Mouse (Mus musculus): ENCODE results near the gene 1700086D15Rik. TPM values are rescaled to one million over a fixed set of nuclear protein-coding genes. Genes with fewer than 3 reads are reported as not detected.

Gene 1700086D15Rik
- not detected for total RNA-seq (2023)

DNA sequence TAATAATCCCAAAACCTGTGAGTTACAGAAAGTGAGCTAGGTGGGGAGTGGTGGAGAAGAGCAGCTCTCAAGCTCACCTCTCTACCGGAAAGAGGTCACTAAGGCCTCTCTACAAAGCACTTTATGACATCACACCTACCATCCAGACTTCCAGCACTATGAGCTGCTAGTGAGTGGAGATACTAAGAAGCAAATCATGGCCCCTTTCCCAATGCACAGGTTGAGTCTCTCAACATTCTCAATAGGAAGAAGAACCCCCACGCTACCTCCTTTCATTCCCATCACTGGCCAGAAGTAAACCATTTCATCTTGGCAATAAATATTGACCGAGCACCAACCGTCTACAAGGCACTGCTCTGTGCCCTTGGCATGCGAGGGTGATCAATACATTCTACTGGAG is at the start of gene 1700086D15Rik:
Gene 1700086D15Rik (minus strand): TSS at position 101 of the 400 bp plus-strand sequence.

DNA sequence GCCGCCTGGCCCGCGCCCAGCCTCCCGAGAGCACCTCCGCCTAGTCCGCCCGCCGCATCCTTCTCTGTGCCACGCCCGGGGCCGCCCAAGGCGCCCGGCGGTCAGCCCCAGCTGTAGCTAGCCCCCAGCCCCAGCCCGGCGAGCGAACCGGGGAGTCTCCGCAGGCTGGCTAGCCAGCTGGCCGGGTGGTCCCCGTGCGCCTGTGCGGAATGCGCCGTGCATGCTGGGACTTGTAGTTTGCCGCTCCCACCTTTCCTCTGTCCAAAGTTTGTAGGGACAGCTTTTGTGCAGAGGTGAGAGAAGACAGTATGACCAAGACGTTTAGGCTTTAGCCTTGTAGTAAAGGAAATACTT is 3.1 kb upstream of the 1700086D15Rik start, which contains the start of gene Arhgap44:
Gene Arhgap44 (minus strand): TSS at position 195 of the 354 bp plus-strand sequence.

Other genes with a start within 250 kb of the 1700086D15Rik start
- 10 to 100 TPM in 1 of 2 experiments, 1 to 10 TPM in 1; 6.7 to 12.3 TPM for gene Elac2, start 180.9 kb downstream of the 1700086D15Rik start, total RNA-seq (2023)
- gene Arhgap44, start 3.1 kb upstream of the 1700086D15Rik start, total RNA-seq (2023) = not detected
- not detected for gene Myocd, start 110.1 kb upstream of the 1700086D15Rik start, total RNA-seq (2023)